Mouse (Mus musculus): ENCODE measurements around the gene Tead3. TPM values are rescaled to one million over a fixed set of nuclear protein-coding genes. Genes with fewer than 3 reads are reported as not detected.
A peak's percentile ranks its signal among the peaks of the same experiment; 100 is the strongest.
"Not testable (repeated sequence)": the region's sequence is repeated elsewhere in the genome, so short reads cannot be mapped to it uniquely, and the experiment has no call there.

Tead3 gene
- total RNA-seq, 2 experiments from 2014 or later, result not detected

GRCm38 (mm10) chr17:28332113-28332914 is 18.3 kb downstream of the Tead3 start:
- no peak for ATAC-seq (replicated peaks; ENCODE audit: low FRiP score, poor library complexity, severe bottlenecking)

- no peak for ATAC-seq (replicated peaks; ENCODE audit: low FRiP score, poor library complexity, severe bottlenecking)
Observed at GRCm38 (mm10) chr17:28331241-28332112, 19.1 kb downstream of the Tead3 start.

- not testable (repeated sequence) for ATAC-seq (replicated peaks; ENCODE audit: low FRiP score, poor library complexity, severe bottlenecking)
Observed at GRCm38 (mm10) chr17:28330590-28330989, 20.0 kb downstream of the Tead3 start.

GRCm38 (mm10) chr17:28330232-28330546 is 20.4 kb downstream of the Tead3 start:
- ATAC-seq (replicated peaks; ENCODE audit: low FRiP score, poor library complexity, severe bottlenecking), result no peak

- ATAC-seq (replicated peaks; ENCODE audit: low FRiP score, poor library complexity, severe bottlenecking), result no peak
Observed at GRCm38 (mm10) chr17:28329503-28330231, 20.9 kb downstream of the Tead3 start.

- ATAC-seq (replicated peaks; ENCODE audit: low FRiP score, poor library complexity, severe bottlenecking), result peak; percentile 56
Observed at GRCm38 (mm10) chr17:28328946-28329345, 21.7 kb downstream of the Tead3 start.

GRCm38 (mm10) chr17:28328366-28328928 is 22.2 kb downstream of the Tead3 start, which contains the start of gene Rpl10a:
TSS of gene Rpl10a (plus strand) at chr17:28328471.
- peak; percentile 92 for ATAC-seq (replicated peaks; ENCODE audit: low FRiP score, poor library complexity, severe bottlenecking)

GRCm38 (mm10) chr17:28327673-28328325 is 22.8 kb downstream of the Tead3 start:
- no peak; the same call in none of the 2 replicates for ATAC-seq (replicated peaks; ENCODE audit: low FRiP score, poor library complexity, severe bottlenecking)

- no peak for ATAC-seq (replicated peaks; ENCODE audit: low FRiP score, poor library complexity, severe bottlenecking)
Observed at GRCm38 (mm10) chr17:28326951-28327350, 23.7 kb downstream of the Tead3 start.

- no peak for ATAC-seq (replicated peaks; ENCODE audit: low FRiP score, poor library complexity, severe bottlenecking)
Observed at GRCm38 (mm10) chr17:28325751-28326150, 24.9 kb downstream of the Tead3 start.

GRCm38 (mm10) chr17:28324416-28324815 is 26.2 kb downstream of the Tead3 start:
- ATAC-seq (replicated peaks; ENCODE audit: low FRiP score, poor library complexity, severe bottlenecking), result not testable (repeated sequence)

GRCm38 (mm10) chr17:28323786-28324185 is 26.8 kb downstream of the Tead3 start:
- ATAC-seq (replicated peaks; ENCODE audit: low FRiP score, poor library complexity, severe bottlenecking), result no peak

- ATAC-seq (replicated peaks; ENCODE audit: low FRiP score, poor library complexity, severe bottlenecking), result no peak
Observed at GRCm38 (mm10) chr17:28321700-28322099, 28.9 kb downstream of the Tead3 start.

GRCm38 (mm10) chr17:28317725-28318124 is 32.9 kb downstream of the Tead3 start:
- no peak for ATAC-seq (replicated peaks; ENCODE audit: low FRiP score, poor library complexity, severe bottlenecking)

GRCm38 (mm10) chr17:28317091-28317490 is 33.5 kb downstream of the Tead3 start:
- ATAC-seq (replicated peaks; ENCODE audit: low FRiP score, poor library complexity, severe bottlenecking), result no peak

- ATAC-seq (replicated peaks; ENCODE audit: low FRiP score, poor library complexity, severe bottlenecking), result no peak
Observed at GRCm38 (mm10) chr17:28316476-28316875, 34.1 kb downstream of the Tead3 start.

GRCm38 (mm10) chr17:28315611-28316160 is 34.9 kb downstream of the Tead3 start:
- no peak for ATAC-seq (replicated peaks; ENCODE audit: low FRiP score, poor library complexity, severe bottlenecking)

GRCm38 (mm10) chr17:28313880-28314225 is 36.8 kb downstream of the Tead3 start:
- no peak for ATAC-seq (replicated peaks; ENCODE audit: low FRiP score, poor library complexity, severe bottlenecking)

GRCm38 (mm10) chr17:28313212-28313879 is 37.3 kb downstream of the Tead3 start, which contains the start of gene Fance:
TSS of gene Fance (plus strand) at chr17:28313519.
- ATAC-seq (replicated peaks; ENCODE audit: low FRiP score, poor library complexity, severe bottlenecking), result peak; percentile 94
